Mouse (Mus musculus) heart, postnatal 0 days (tissue): Measurements from ENCODE around the gene Tmem94. TPM values are rescaled to one million over a fixed set of nuclear protein-coding genes. Genes with fewer than 3 reads are reported as not detected.
A peak's percentile ranks its signal among the peaks of the same experiment; 100 is the strongest.

Source experiments
- ATAC-seq: fragments of 200-750 bp; cut with Nextera tagmentation; 2 replicates; pipeline ENCODE4 v1.8.0; 2017; ENCODE audit warnings: low read depth, moderate number of reproducible peaks, moderate library complexity; ENCODE audit not compliant: insufficient read depth
- DNase-seq: peaks from one replicate; pipeline ENCODE4 v3.0.0-alpha.2; 2016; ENCODE audit warnings: low spot score
- H3K27ac ChIP-seq: fragments of 300-500 bp; sonication (generic); 2 replicates; pipeline ENCODE4 v1.5.1; 2014; ENCODE audit warnings: low read depth, mild to moderate bottlenecking
- H3K27me3 ChIP-seq: fragments of 300-500 bp; sonication (generic); 2 replicates; pipeline ENCODE4 v1.6.1; 2014; ENCODE audit warnings: low read length, mixed read lengths; ENCODE audit not compliant: control insufficient read depth, insufficient read depth
- H3K36me3 ChIP-seq: fragments of 300-500 bp; sonication (generic); replicated peaks from 2 replicates; pipeline ENCODE4 v1.6.1; 2014; ENCODE audit warnings: low read length, mixed read lengths; ENCODE audit not compliant: control insufficient read depth, insufficient read depth
- H3K4me1 ChIP-seq: fragments of 300-500 bp; sonication (generic); 2 replicates; pipeline ENCODE4 v1.6.1; 2014; ENCODE audit warnings: antibody characterized with exemption; ENCODE audit not compliant: control insufficient read depth, insufficient read depth
- H3K4me2 ChIP-seq: fragments of 300-500 bp; sonication (generic); 2 replicates; pipeline ENCODE4 v1.6.1; 2014; ENCODE audit warnings: low read depth, mild to moderate bottlenecking, low read length, moderate library complexity
- H3K4me3 ChIP-seq: fragments of 300-500 bp; sonication (generic); 2 replicates; pipeline ENCODE4 v1.5.1; 2014; ENCODE audit warnings: low read depth, low read length
- H3K9ac ChIP-seq: fragments of 300-500 bp; sonication (generic); replicated peaks from 2 replicates; pipeline ENCODE4 v1.6.1; 2014; ENCODE audit warnings: low read depth, low read length, mixed read lengths
- H3K9me3 ChIP-seq: fragments of 300-500 bp; sonication (generic); replicated peaks from 2 replicates; pipeline ENCODE4 v1.6.1; 2016; ENCODE audit warnings: low read length; ENCODE audit not compliant: control insufficient read depth
- CTCF ChIP-seq: IDR thresholded peaks from 2 replicates; pipeline ENCODE4 v1.5.1; 2016; ENCODE audit warnings: antibody characterized with exemption, control low read depth, low read depth
- EP300 ChIP-seq: IDR thresholded peaks from 2 replicates; pipeline ENCODE4 v1.6.1; 2016; ENCODE audit warnings: antibody characterized with exemption, low read depth
- WGBS: fragments of 180-500 bp; shearing (Covaris S2); extraction: QIAGEN DNeasy Blood & Tissue Kit; methylation state at CpG from one replicate; pipeline ENCODE4 v1.1.7; 2014; 5-methylcytosine and 5-hydroxymethylcytosine counted together
- polyA plus RNA-seq: library from polyadenylated mRNA; unstranded; fragments of >200 nt; fragmentation: Nextera tagmentation; extraction: Ambion mirVana; gene quantifications from 2 replicates; pipeline ENCODE4 v1.2.1, GENCODE M21; 2015
- total RNA-seq: library from RNA; depleted of rRNA; stranded (reverse); fragments of >200 nt; gene quantifications from 2 replicates; pipeline ENCODE4 v1.2.3, GENCODE M21; 2014; ENCODE audit warnings: low replicate concordance

Gene Tmem94
- total and polyA plus RNA-seq, 2 experiments from 2014 or later, result 34.0 to 65.0 TPM

GRCm38 (mm10) chr11:115830550-115831325 lies 65.5 kb downstream of the Tmem94 start:
- no peaks in the 10 kb centered on the region for H3K9me3 ChIP-seq
- ATAC-seq (peak; percentile 3; the same call in 1 of the 2 replicates), DNase-seq (no peak)
- 37% methylated on average over 25 of the region's 25 CpGs for WGBS
- no peaks in the 10 kb centered on the region for H3K27me3 ChIP-seq
- H3K9ac ChIP-seq, result no peak overlapping the region
- peaks cover 44% of the 10 kb centered on the region for H3K4me1 ChIP-seq
- TF ChIP-seq CTCF (no peak), EP300 (no peak)
- no peaks in the 10 kb centered on the region for H3K36me3 ChIP-seq
- no peak overlapping the region for H3K4me3 ChIP-seq
- no peak overlapping the region for H3K4me2 ChIP-seq
- no peak overlapping the region for H3K27ac ChIP-seq

GRCm38 (mm10) chr11:115831518-115831917 lies 66.3 kb downstream of the Tmem94 start:
- Histone ChIP-seq H3K4me3 (no peak overlapping the region), H3K9ac (no peak overlapping the region), H3K9me3 (no peaks in the 10 kb centered on the region), H3K4me1 (peaks cover 44% of the 10 kb centered on the region), H3K36me3 (no peaks in the 10 kb centered on the region), H3K4me2 (no peak overlapping the region), H3K27ac (no peak overlapping the region), H3K27me3 (no peaks in the 10 kb centered on the region)
- TF ChIP-seq EP300, result no peak
- no peak for TF ChIP-seq CTCF
- no peak for DNase-seq
- no peak for ATAC-seq
- 47% methylated on average over 3 of the region's 3 CpGs for WGBS

GRCm38 (mm10) chr11:115832064-115832463 lies 66.8 kb downstream of the Tmem94 start:
- Histone ChIP-seq H3K4me3 (no peak overlapping the region), H3K4me2 (no peak overlapping the region), H3K27me3 (no peaks in the 10 kb centered on the region), H3K36me3 (no peaks in the 10 kb centered on the region), H3K4me1 (peaks cover 49% of the 10 kb centered on the region), H3K9me3 (no peaks in the 10 kb centered on the region), H3K27ac (peak overlapping the region; percentile 69; the same call in 1 of the 2 replicates), H3K9ac (no peak overlapping the region)
- ATAC-seq, result no peak
- DNase-seq, result no peak
- no peak for TF ChIP-seq EP300
- no peak for TF ChIP-seq CTCF
- 67% methylated on average over 6 of the region's 6 CpGs for WGBS

- Histone ChIP-seq H3K4me2 (peak overlapping the region; percentile 38; the same call in 1 of the 2 replicates), H3K9ac (no peak overlapping the region), H3K4me3 (no peak overlapping the region), H3K4me1 (peaks cover 50% of the 10 kb centered on the region), H3K9me3 (no peaks in the 10 kb centered on the region), H3K27me3 (no peaks in the 10 kb centered on the region), H3K36me3 (no peaks in the 10 kb centered on the region), H3K27ac (peak overlapping the region; percentile 69)
- 18% methylated on average over 8 of the region's 8 CpGs for WGBS
- TF ChIP-seq EP300 (no peak), CTCF (no peak)
- ATAC-seq (peak; percentile 28), DNase-seq (no peak)
These were observed 67.3 kb downstream of the Tmem94 start for GRCm38 (mm10) chr11:115832523-115832922.

GRCm38 (mm10) chr11:115833021-115833513 lies 67.8 kb downstream of the Tmem94 start:
- H3K4me3 ChIP-seq, result no peak overlapping the region
- H3K36me3 ChIP-seq, result no peaks in the 10 kb centered on the region
- H3K27ac ChIP-seq, result peak overlapping the region; percentile 69
- WGBS, result 23% methylated on average over 8 of the region's 8 CpGs
- DNase-seq (no peak), ATAC-seq (peak; percentile 13; the same call in 1 of the 2 replicates)
- TF ChIP-seq EP300 (no peak), CTCF (no peak)
- H3K4me2 ChIP-seq, result peak overlapping the region; percentile 38
- peaks cover 52% of the 10 kb centered on the region for H3K4me1 ChIP-seq
- H3K9me3 ChIP-seq, result no peaks in the 10 kb centered on the region
- H3K27me3 ChIP-seq, result no peaks in the 10 kb centered on the region
- no peak overlapping the region for H3K9ac ChIP-seq
